Mouse (Mus musculus): ENCODE measurements around the gene Zfp933. TPM values are rescaled to one million over a fixed set of nuclear protein-coding genes. Genes with fewer than 3 reads are reported as not detected.
A peak's percentile ranks its signal among the peaks of the same experiment; 100 is the strongest.
"Not testable (repeated sequence)": the region's sequence is repeated elsewhere in the genome, so short reads cannot be mapped to it uniquely, and the experiment has no call there.

The Zfp933 gene
- polyA plus RNA-seq, 2 experiments from 2014 or later, result 3.3 to 7.0 TPM

GRCm38 (mm10) chr4:147850776-147851175, 2.6 kb upstream of the Zfp933 start:
- ATAC-seq, result no peak

- ATAC-seq, result peak; percentile 59
These were observed 422 bp upstream of the Zfp933 start for GRCm38 (mm10) chr4:147848584-147848991.

GRCm38 (mm10) chr4:147842871-147843270, 5.3 kb downstream of the Zfp933 start:
- ATAC-seq, result no peak

- ATAC-seq, result not testable (repeated sequence)
These were observed 8.9 kb downstream of the Zfp933 start for GRCm38 (mm10) chr4:147839282-147839681.

GRCm38 (mm10) chr4:147824389-147824788, 23.8 kb downstream of the Zfp933 start:
- no peak for ATAC-seq

GRCm38 (mm10) chr4:147821414-147821813, 26.8 kb downstream of the Zfp933 start:
- ATAC-seq, result not testable (repeated sequence)

GRCm38 (mm10) chr4:147819659-147820058, 28.5 kb downstream of the Zfp933 start:
- not testable (repeated sequence) for ATAC-seq

- ATAC-seq, result peak; percentile 80
These were observed 33.5 kb downstream of the Zfp933 start for GRCm38 (mm10) chr4:147814592-147815167.

- no peak for ATAC-seq
These were observed 34.9 kb downstream of the Zfp933 start for GRCm38 (mm10) chr4:147813249-147813765.

GRCm38 (mm10) chr4:147809966-147810304, 38.2 kb downstream of the Zfp933 start:
- ATAC-seq, result not testable (repeated sequence)

- peak; percentile 75 for ATAC-seq
These were observed 38.7 kb downstream of the Zfp933 start, which contains the start of gene Zfp984 for GRCm38 (mm10) chr4:147809292-147809965. Zfp984 (minus strand) TSS chr4:147809788.

- peak; percentile 59 for ATAC-seq
These were observed 39.7 kb downstream of the Zfp933 start for GRCm38 (mm10) chr4:147808483-147808882.

GRCm38 (mm10) chr4:147795308-147795707, 52.9 kb downstream of the Zfp933 start:
- not testable (repeated sequence) for ATAC-seq

- ATAC-seq, result not testable (repeated sequence)
These were observed 54.0 kb downstream of the Zfp933 start for GRCm38 (mm10) chr4:147794026-147794665.

GRCm38 (mm10) chr4:147793390-147793916, 54.7 kb downstream of the Zfp933 start:
- not testable (repeated sequence) for ATAC-seq

GRCm38 (mm10) chr4:147791729-147792128, 56.4 kb downstream of the Zfp933 start:
- not testable (repeated sequence) for ATAC-seq

Other genes with a start within 250 kb of the Zfp933 start
- gene Zfp979, start 205.9 kb downstream of the Zfp933 start, polyA plus RNA-seq (2017; shearing (Covaris generic)), result under 1 TPM in 1 of 2 experiments, not detected in 1; 0.31 TPM
- under 1 TPM in 1 of 2 experiments, not detected in 1; 0.35 TPM for gene Zfp534, start 145.8 kb downstream of the Zfp933 start, polyA plus RNA-seq (2017; shearing (Covaris generic))
- 10 to 100 TPM; 26.7 to 34.3 TPM for gene Zfp984, start 38.6 kb downstream of the Zfp933 start, polyA plus RNA-seq (2017; shearing (Covaris generic))
- 100 to 1,000 TPM in 1 of 2 experiments, 10 to 100 TPM in 1; 92.5 to 151 TPM for gene Miip, start 20.4 kb upstream of the Zfp933 start, polyA plus RNA-seq (2017; shearing (Covaris generic))
- gene Fv1, start 20.6 kb upstream of the Zfp933 start, polyA plus RNA-seq (2017; shearing (Covaris generic)), result 1 to 10 TPM; 2.1 to 3.8 TPM
- 10 to 100 TPM; 19.5 to 31.9 TPM for gene Mfn2, start 56.3 kb upstream of the Zfp933 start, polyA plus RNA-seq (2017; shearing (Covaris generic))
- 1 to 10 TPM; 5.2 to 8.7 TPM for gene Plod1, start 88.4 kb upstream of the Zfp933 start, polyA plus RNA-seq (2017; shearing (Covaris generic))
- 1 to 10 TPM; 8.3 to 9.4 TPM for gene 2510039O18Rik, start 92.5 kb upstream of the Zfp933 start, polyA plus RNA-seq (2017; shearing (Covaris generic))
- not detected for gene Nppb, start 137.4 kb upstream of the Zfp933 start, polyA plus RNA-seq (2017; shearing (Covaris generic))
- not detected for gene Nppa, start 152.4 kb upstream of the Zfp933 start, polyA plus RNA-seq (2017; shearing (Covaris generic))
- 1 to 10 TPM; 4.2 to 5.5 TPM for gene Clcn6, start 190.5 kb upstream of the Zfp933 start, polyA plus RNA-seq (2017; shearing (Covaris generic))
- gene Mthfr, start 190.7 kb upstream of the Zfp933 start, polyA plus RNA-seq (2017; shearing (Covaris generic)), result 10 to 100 TPM in 1 of 2 experiments, 1 to 10 TPM in 1; 6.8 to 23.1 TPM
- 10 to 100 TPM; 19.0 to 20.0 TPM for gene Agtrap, start 239.7 kb upstream of the Zfp933 start, polyA plus RNA-seq (2017; shearing (Covaris generic))

Data from CD4-positive, CD25-positive, alpha-beta regulatory T cell, adult 4 months (primary cell).